Mouse (Mus musculus): ENCODE results near the gene Itga2b.
"Not testable (repeated sequence)": the region's sequence is repeated elsewhere in the genome, so short reads cannot be mapped to it uniquely, and the experiment has no call there.

Gene Itga2b

DNA sequence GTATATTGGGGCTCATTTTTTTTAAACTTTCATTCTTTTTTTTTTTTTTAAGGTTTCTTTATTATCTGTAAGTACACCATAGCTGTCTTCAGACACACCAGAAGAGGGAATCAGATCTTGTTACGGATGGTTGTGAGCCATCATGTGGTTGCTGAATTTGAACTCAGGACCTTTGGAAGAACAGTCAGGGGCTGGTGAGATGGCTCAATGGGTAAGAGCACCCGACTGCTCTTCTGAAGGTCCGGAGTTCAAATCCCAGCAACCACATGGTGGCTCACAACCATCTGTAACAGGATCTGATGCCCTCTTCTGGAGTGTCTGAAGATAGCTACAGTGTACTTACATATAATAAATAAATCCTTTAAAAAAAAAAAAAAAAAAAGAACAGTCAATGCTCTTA lies 59.6 kb downstream of the Itga2b start:
- DNase-seq, result not testable (repeated sequence)

GRCm38 (mm10) chr11:102409795-102410330 lies 60.1 kb downstream of the Itga2b start:
- DNase-seq, result no peak

DNA sequence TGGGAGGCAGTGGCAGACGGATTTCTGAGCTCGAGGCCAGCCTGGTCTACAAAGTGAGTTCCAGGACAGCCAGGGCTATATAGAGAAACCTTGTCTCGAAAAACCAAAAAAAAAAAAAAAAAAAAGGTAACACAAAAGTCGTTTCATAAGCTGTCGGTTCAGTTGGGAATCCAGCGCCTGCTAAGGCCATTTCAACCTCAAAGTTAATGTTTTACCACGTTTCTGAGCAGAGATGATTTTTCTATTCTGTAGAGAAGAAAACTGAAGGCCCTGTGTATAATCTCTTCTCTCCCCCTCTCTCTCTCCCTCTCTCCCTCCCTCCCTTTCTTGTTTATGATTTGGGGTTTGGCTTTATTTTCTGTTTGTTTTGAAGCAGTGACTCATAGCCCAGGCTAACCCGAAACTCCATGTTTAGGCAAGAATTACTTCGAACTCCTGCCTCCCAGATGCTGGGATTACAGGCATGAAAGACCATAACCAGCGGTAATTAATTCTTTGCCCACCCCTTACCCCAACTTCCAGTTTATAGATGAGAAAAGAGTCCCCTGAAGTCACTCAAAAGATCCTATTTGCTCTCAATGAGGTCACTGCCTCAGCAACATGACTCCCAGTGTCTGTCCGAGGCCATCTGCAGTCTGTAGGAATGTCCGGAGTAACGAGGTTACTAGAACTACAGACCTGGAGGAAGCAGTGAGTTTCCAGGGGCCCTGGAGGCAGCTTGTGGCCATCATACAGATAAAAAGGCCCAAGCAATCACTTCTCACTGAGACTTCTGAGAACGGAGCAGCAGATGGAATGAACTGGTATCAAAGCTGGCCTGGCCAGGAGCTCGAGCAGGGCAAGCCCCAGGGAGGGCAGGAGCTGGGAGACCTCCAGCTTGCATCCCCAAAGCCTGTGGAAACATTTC lies 60.8 kb downstream of the Itga2b start:
- DNase-seq, result no peak

- peak; percentile 96 to 97 for DNase-seq
These were observed 61.5 kb downstream of the Itga2b start for GRCm38 (mm10) chr11:102408344-102408876.

- DNase-seq, result peak; percentile 52 to 62
These were observed 62.1 kb downstream of the Itga2b start, which contains the start of gene Slc25a39 for GRCm38 (mm10) chr11:102407834-102408215. Slc25a39 (minus strand) TSS chr11:102407946.

DNA sequence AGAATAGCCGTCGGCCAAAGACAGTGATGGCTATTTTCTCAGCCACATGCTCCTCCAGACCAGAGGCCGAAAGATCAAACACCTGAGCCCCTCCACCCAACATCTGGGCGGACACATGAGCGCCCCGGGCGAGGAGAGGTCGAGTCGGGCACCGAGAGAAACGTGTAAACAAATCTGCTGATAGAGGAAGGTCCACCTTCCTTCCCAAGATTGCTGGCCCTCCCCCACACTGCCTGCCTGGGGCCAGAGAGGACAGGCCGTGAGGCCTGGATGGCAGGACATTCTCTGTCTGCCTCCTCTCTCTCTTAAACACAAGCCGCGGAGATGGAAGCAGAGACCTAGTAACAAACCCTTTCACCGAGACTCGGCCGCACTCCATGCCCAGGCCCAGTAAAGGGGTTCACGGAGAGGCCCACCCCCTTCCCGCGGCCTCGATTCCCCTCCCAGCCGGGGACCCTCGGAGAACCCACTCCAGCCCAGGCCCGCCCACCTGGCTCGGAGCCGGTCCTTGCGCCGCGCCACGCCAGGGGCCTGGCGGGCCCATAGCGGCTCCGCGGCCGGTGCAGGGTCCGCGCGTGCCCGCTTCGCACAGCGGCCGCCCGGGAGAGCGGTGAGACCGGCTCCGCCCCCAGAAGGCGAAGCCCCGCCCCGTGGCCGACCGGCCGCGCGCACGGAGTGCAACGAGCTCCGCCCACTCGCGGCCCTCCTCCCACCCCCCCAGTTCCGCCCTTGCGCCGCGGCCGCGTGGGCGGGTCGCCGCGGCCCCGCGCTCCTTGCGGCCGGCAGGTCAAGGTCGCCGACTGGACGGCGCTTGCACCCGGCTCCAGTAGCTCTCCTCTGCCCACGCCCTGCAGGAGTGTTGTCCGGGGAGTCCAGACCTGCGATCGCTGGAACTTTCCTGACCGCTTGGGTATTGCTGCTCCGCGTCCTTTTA lies 62.8 kb downstream of the Itga2b start:
- peak; percentile 93 to 96 for DNase-seq

DNA sequence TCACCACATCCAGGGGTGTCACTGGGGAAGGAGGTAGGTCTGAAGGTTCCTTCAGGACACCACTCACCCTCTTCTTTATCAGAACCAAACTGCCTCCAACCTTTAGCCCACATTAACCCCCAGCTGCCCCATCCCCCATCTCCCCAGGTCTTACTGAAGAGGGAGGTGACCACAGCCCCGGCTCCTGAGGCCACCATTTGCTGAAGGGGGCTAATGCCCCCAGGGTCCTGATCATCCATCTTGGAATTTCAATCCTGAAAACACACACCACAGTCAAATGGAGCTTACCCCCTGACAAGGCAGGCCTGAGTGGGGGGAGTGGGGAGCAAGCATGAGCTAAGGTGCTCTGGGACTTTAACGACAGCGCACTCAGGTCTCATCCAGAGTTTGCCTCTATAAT lies 63.5 kb downstream of the Itga2b start:
- no peak for DNase-seq

DNA sequence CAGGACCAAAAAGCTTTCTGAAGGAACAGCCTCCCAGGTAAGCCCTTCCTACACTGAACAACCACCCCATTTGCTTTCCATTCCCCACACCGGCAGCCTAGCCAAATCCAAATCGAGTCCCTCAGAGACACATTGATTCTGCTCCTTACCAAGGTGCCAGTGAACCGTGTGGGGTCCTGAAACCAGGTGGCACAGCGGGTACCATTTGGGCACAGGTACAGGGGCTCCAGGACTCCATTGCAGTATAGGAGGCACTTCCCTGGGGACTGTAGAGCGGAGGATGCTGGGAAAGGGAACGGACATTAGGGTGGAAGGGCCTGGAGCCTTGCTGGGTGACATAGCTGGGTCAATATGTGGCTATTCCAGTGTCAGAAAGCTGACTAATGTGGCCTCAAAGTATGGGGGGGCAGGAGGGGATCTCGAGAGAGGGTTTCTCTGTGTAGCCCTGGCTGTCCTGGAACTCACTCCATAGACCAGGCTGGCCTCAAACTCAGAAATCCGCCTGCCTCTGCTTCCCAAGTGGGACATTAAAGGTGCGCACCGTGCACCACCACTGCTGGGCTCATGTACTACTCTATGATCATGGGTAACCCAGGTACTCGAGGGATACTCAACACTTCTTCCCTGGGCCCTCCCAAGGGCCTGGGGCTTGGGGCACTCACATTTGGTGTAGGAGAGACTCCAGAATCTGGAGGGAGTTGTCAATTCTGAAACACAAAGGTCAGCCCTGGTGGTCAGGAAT lies 64.2 kb downstream of the Itga2b start:
- no peak for DNase-seq

- no peak for DNase-seq
These were observed 65.5 kb downstream of the Itga2b start for GRCm38 (mm10) chr11:102404161-102405010.

DNA sequence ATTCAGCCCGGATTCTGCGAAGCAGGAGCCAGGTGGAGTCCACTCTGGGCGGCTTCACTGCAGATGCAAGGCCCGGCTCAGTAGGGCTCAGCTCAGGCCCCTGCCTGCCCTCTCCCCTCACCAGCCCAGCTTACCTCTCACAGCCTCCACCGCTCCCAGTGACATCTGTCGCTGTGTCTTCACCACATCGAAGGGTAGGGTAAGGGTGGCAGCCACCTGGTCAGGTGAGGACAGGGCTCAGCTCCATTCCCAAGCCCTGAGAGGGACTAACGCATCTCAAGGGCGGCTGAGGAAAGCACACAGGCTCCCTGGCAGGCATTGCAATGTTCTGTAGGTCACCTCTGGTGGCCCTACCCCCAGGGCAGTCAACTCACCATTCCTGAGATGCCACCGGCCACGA lies 66.3 kb downstream of the Itga2b start:
- no peak for DNase-seq

All from B cell, adult 2 months (primary cell).